Mouse (Mus musculus) hindlimb bud, embryonic 11.5 days (tissue): ENCODE measurements around the gene Cldn3.

Source experiments
- DNase-seq: peaks from one replicate; pipeline ENCODE4 v3.0.0-alpha.2; 2012; ENCODE audit warnings: low read depth, low spot score; ENCODE audit errors: extremely low spot score

Cldn3 gene

GRCm38 (mm10) chr5:135029007-135029854 is 43.2 kb downstream of the Cldn3 start:
- no peak for DNase-seq

DNA sequence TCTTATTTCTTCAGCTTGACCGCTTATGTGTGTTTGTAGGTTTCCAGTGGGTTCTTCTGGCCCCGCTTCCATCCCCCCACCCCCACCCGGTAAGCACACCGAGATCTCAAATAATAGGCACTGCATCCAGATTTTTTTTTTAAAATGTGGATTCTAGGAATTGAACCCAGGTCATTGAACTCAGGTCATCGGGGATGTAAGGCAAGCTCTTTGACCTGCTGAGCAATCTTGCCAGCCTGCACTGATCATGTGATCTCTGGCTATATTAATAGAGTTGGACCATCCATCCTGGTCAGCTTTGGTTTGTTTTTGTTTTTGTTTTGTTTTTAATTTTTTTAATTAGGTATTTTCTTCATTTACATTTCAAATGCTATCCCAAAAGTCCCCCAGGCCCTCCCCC is 46.6 kb downstream of the Cldn3 start:
- no peak for DNase-seq

- DNase-seq, result no peak
These were observed 48.6 kb downstream of the Cldn3 start for GRCm38 (mm10) chr5:135034593-135034992.

- DNase-seq, result no peak
These were observed 49.8 kb downstream of the Cldn3 start for GRCm38 (mm10) chr5:135035608-135036359.
